Mouse (Mus musculus) natural killer cell, adult 2 months (primary cell): Measurements from ENCODE around the gene Tanc1.

ENCODE experiments used
- DNase-seq, 2 experiments: peaks; one replicate each; pipeline ENCODE4 v3.0.0; 2022; ENCODE audit warnings: low spot score in 2 of 2

The Tanc1 gene

GRCm38 (mm10) chr2:59882742-59883281 lies 271.0 kb downstream of the Tanc1 start:
- DNase-seq: no peak

GRCm38 (mm10) chr2:59889699-59890098 lies 277.9 kb downstream of the Tanc1 start:
- no peak for DNase-seq
